Mouse (Mus musculus): Measurements from ENCODE around the gene Fam186a.

DNA sequence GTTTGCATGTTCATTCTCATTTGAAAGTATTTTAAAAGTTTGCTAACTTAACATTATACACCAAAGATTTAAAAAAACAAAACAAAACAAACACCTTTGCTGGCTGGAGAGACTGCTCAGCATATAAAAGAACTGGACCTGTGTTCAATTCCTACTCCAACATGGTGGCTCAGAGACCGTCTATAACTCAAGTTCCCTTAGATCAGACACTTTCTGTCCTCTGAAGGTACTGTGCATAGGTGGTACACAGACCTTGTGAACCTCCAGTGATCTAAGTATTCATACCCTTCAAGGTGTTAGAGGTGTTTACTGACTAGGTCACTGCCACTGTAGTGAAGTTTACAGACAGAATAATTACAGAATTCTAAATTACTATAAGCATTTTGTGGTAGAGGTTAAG is 12.4 kb upstream of the Fam186a start:
- no peak for TF ChIP-seq CTCF (IDR thresholded peaks at IDR 0.05; ENCODE audit: borderline replicate concordance, extremely low read depth, insufficient read depth, insufficient read length)
- TF ChIP-seq POLR2A (IDR thresholded peaks at IDR 0.05; ENCODE audit: borderline replicate concordance, extremely low read depth, insufficient read depth, insufficient read length, poor library complexity, severe bottlenecking) = no peak

Measured in brain, embryonic 14.5 days (tissue).